Mouse (Mus musculus) kidney, adult 8-10 months (tissue): ENCODE data around the gene Dse.

ENCODE experiments used
- DNase-seq, 2 experiments: peaks; one replicate each; pipeline ENCODE4 v3.0.0; 2022

Dse gene

GRCm38 (mm10) chr10:34127392-34128378 lies 79.8 kb downstream of the Dse start, which contains the start of gene Calhm6:
Calhm6 (minus strand) TSS chr10:34127984.
- DNase-seq = peak in 1 of 2 experiments; percentile 12

- DNase-seq = no peak
Observed at GRCm38 (mm10) chr10:34118421-34118820, 89.1 kb downstream of the Dse start.

DNA sequence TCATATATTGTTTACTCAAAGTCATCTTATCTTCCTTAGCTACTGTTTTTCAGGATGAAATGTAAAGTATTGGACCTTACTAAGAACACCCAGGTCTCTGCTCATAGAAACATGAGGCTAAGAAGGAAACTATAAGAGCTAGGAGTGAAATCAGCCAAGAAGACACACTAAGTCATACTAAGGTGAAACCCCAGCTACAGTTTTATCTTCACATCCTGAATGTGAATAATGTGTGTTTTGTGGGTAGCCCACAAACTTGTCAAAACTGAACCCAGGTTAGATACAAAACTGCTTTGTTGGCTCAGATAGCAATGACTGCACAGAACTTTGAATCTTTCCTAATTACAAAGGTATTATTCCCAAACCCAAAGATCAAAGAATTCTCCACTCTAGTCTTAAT lies 89.7 kb downstream of the Dse start:
- no peak for DNase-seq

- DNase-seq = no peak
Observed at GRCm38 (mm10) chr10:34117131-34117530, 90.4 kb downstream of the Dse start.

DNA sequence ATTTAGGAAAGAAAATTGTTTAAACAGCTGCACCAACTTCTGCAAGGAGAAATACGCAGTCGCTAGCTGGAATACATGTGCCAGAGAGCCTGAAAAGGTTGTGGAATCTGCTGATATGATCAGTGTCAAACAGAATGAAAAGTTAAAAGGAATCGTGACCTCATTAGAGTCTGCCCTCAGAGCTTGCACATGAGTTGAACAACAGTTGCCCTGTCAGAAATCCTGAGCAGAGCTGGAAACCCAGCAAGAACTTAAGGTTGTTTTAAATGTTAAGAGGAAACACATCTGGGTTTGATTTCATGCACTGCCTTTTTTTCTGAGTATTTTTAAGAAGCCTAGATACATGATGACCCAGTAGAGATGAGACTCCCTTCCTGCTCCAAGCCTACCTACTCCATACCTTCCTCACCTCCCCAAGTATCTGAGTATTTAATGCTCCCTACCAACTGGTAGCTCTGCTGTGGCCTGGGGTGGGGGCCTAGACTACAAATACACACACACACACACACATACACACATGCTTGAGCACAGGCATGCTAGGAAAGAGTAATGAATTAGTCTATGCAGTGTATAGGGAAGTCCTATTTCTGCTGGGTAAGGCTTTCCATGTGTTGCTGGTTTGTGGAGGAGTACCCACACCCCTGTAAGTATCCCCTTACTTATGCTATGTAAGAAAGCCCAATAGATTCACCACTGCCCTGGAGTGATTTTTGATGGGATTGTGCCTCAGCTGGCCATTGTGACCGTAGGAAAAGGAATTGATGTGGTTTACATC lies 95.4 kb downstream of the Dse start:
- DNase-seq = no peak

DNA sequence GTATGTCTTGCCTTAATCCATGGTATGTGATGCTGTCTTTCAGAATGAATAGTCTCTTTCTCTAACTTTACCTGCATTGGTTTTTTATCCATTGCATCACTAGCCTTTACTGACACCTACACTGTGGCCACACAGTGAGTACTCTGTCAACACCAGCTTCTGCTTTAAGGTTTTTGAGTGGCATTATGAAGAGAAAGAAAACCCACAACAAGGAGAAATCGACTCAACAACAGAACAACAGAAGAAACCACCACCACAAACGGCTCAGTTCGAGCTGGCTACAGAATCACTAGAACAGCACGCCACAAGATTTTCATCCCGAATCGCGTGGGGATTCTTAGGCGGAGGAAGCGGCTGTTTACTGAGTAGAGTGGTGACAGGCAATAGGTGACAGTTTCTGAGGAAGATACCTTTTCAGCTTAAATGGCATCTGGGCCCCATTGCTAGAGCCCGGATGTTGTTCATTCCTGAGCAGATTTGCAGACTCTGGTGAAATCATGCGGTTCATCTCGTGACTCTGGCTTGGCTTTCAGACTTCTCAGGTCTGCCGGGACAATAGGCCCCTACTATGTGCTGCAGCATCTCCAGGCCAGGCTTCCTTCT lies 96.6 kb downstream of the Dse start:
- DNase-seq = no peak
